Mouse (Mus musculus) olfactory bulb, adult 2 months (tissue): ENCODE measurements around the gene Zswim4.

Source experiments
- CTCF ChIP-seq: fragments of 200-500 bp; IDR thresholded peaks from 2 replicates; pipeline ENCODE4 v1.5.1; 2012; ENCODE audit warnings: low read depth, mild to moderate bottlenecking, low read length, moderate library complexity; ENCODE audit not compliant: insufficient read depth
- POLR2A ChIP-seq: fragments of 200-500 bp; IDR thresholded peaks from 2 replicates; pipeline ENCODE4 v1.6.1; 2012; ENCODE audit warnings: mild to moderate bottlenecking, low read depth, low read length, moderate library complexity; ENCODE audit not compliant: insufficient read depth

DNA sequence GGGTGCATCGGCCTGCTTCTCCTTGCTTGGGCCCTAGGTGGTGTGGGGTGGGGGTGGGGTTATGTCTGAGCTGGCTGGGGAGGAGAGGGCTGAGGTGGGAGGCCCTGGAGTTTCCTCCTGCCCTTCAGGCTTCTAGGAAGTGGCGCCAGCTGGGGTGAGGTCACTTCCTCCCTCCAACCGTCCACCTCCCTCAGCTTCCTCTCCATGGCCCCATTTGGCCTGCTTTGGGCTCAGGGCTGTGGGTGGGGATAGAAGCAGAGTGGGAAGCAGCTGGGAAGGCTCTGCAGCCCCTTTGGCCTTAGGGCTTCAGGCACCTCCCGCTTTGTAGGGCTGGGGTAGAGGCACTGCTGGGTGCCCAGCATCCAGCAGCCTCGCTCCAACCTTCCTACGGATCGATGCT lies 29.0 kb downstream of the Zswim4 start:
- no peak for TF ChIP-seq CTCF
- TF ChIP-seq POLR2A: no peak
